Mouse (Mus musculus): ENCODE measurements around the gene Hist1h2ac. TPM values are rescaled to one million over a fixed set of nuclear protein-coding genes. Genes with fewer than 3 reads are reported as not detected.

Gene Hist1h2ac
- total and polyA plus RNA-seq, 3 experiments, result 0.14 to 114 (median 0.97) TPM

DNA sequence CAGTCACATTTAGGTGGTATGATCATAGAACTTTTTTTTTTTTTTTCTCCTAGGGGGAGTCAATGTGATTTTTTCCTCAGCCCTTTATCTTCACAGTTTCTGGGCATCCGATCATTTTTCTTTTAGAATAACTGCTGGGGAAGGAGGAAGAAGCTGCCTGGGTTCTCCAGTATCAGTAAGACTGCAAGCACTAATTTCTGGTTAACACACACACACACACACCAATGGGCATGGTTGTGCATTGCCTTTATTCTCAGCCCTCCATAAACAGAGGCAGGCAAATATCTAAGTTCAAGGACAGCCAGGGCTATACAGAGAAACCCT lies 1.2 kb downstream of the Hist1h2ac start:
- H3K4me3 ChIP-seq (replicated peaks in 1 of 3; ENCODE audit: low read depth in 2 of 3, low read length in 2 of 3, poor library complexity in 1 of 3), result peak overlapping the region in 1 of 3 experiments; percentile 35
- DNase-seq (ENCODE audit: extremely low read depth), result peak; percentile 38
- in situ Hi-C loops (cut with MboI; ENCODE audit: low pct_ligation_motif_present, low pct_unique_long_range_greater_than_20kb, low sequenced_read_pairs), result loop anchor here (10.0 kb wide), 1 partner anchor 48 kb away; no protein-coding TSS in a partner anchor

DNA sequence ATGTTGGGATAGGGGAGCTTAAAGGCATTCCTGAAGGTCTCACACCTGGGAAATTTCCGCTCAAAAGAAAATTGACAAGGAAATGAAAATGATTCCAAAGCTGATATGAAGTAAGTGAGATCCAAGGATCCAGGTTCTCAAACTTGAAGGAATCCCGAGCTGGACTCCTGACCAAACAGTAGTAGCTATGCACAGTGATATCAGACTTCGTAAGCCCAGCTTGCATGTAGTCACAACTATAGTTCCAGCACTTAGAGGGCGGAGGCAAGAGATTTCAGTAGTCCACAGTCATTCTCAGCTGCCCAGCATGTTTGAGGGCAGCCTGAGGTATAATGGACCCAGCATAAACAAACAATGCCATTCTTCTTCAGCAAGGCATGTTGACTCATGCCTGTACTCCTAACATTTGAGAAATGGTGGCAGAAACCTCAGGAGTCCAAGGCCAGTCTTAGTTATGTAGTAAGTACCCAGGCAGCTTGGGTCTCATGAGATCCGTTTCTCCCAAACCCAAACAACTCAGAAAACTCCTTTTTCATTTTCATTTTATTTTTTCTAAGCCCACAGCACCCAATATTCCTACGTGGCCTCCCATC lies 1.7 kb downstream of the Hist1h2ac start:
- no peak for DNase-seq (ENCODE audit: extremely low read depth)
- H3K9ac ChIP-seq (ENCODE audit: insufficient read depth, low read depth), result peak overlapping the region; percentile 84
- H3K27ac ChIP-seq (ENCODE audit: insufficient read depth, low read depth), result peak overlapping the region; percentile 16
- no peaks in the 10 kb centered on the region for H3K27me3 ChIP-seq (replicated peaks)
- H3K4me3 ChIP-seq (replicated peaks in 1 of 3; ENCODE audit: low read depth in 2 of 3, low read length in 2 of 3, poor library complexity in 1 of 3), result no peak overlapping the region
- TF ChIP-seq MAX (IDR thresholded peaks at IDR 0.05; ENCODE audit: low read length) (no peak), CTCF (conservative IDR thresholded peaks at IDR 0.05 in 1 of 2, IDR thresholded peaks at IDR 0.05 in 1 of 2; ENCODE audit: low read depth in 2 of 2, low read length in 2 of 2) (no peak), ZNF384 (IDR thresholded peaks at IDR 0.05; ENCODE audit: low read depth, low read length) (no peak), MYC (IDR thresholded peaks at IDR 0.05; ENCODE audit: low read depth, low read length) (no peak), USF1 (IDR thresholded peaks at IDR 0.05; ENCODE audit: low read depth, low read length) (no peak), JUN (IDR thresholded peaks at IDR 0.05; ENCODE audit: insufficient read depth, low read depth, low read length) (no peak), RAD21 (IDR thresholded peaks at IDR 0.05; ENCODE audit: low read depth, low read length) (no peak), CHD2 (IDR thresholded peaks at IDR 0.05; ENCODE audit: low read length) (no peak), USF2 (conservative IDR thresholded peaks at IDR 0.05; ENCODE audit: low read depth, low read length) (no peak)
- H3K9me3 ChIP-seq (replicated peaks; ENCODE audit: low read length), result no peaks in the 10 kb centered on the region
- H3K4me2 ChIP-seq (ENCODE audit: insufficient read depth, low read depth, poor library complexity, severe bottlenecking), result peak overlapping the region; percentile 75; the same call in 1 of the 2 replicates
- H3K4me1 ChIP-seq (ENCODE audit: control insufficient read depth in 1 of 2, insufficient read depth in 2 of 2), result peaks cover 4 to 20% of the 10 kb centered on the region in 2 experiments; a peak in 2 of 4 replicates
- H3K79me2 ChIP-seq (replicated peaks; ENCODE audit: control insufficient read depth, extremely low read depth, insufficient read depth, poor library complexity, severe bottlenecking), result no peaks in the 10 kb centered on the region
- dilution Hi-C loops (cut with MboI; ENCODE audit: extremely low pct_ligation_motif_present, extremely low pct_unique_long_range_greater_than_20kb, low sequenced_read_pairs), result no loop called here
- in situ Hi-C loops (cut with MboI; ENCODE audit: low pct_ligation_motif_present, low pct_unique_long_range_greater_than_20kb, low sequenced_read_pairs), result loop anchor here (10.0 kb wide), 1 partner anchor 47 kb away; no protein-coding TSS in a partner anchor
- no peaks in the 10 kb centered on the region for H3K36me3 ChIP-seq (replicated peaks in 1 of 2; ENCODE audit: control insufficient read depth in 1 of 2, insufficient read depth in 1 of 2, low read length in 1 of 2)

More for the DNA sequence above, 1.2 kb downstream of the Hist1h2ac start:
- H3K27me3 ChIP-seq (replicated peaks), result no peaks in the 10 kb centered on the region
- peak overlapping the region; percentile 75; the same call in 1 of the 2 replicates for H3K4me2 ChIP-seq (ENCODE audit: insufficient read depth, low read depth, poor library complexity, severe bottlenecking)
- H3K79me2 ChIP-seq (replicated peaks; ENCODE audit: control insufficient read depth, extremely low read depth, insufficient read depth, poor library complexity, severe bottlenecking), result no peaks in the 10 kb centered on the region
- TF ChIP-seq MYC (IDR thresholded peaks at IDR 0.05; ENCODE audit: low read depth, low read length) (no peak), ZNF384 (IDR thresholded peaks at IDR 0.05; ENCODE audit: low read depth, low read length) (peak; percentile 58; the same call in 1 of the 2 replicates)
- peak overlapping the region; percentile 84 for H3K9ac ChIP-seq (ENCODE audit: insufficient read depth, low read depth)
- no peaks in the 10 kb centered on the region for H3K9me3 ChIP-seq (replicated peaks; ENCODE audit: low read length)
- peak overlapping the region; percentile 83 for H3K27ac ChIP-seq (ENCODE audit: insufficient read depth, low read depth)
- H3K36me3 ChIP-seq (replicated peaks in 1 of 2; ENCODE audit: control insufficient read depth in 1 of 2, insufficient read depth in 1 of 2, low read length in 1 of 2), result no peaks in the 10 kb centered on the region
- dilution Hi-C loops (cut with MboI; ENCODE audit: extremely low pct_ligation_motif_present, extremely low pct_unique_long_range_greater_than_20kb, low sequenced_read_pairs), result no loop called here
- H3K4me1 ChIP-seq (ENCODE audit: control insufficient read depth in 1 of 2, insufficient read depth in 2 of 2), result peaks cover 4 to 23% of the 10 kb centered on the region in 2 experiments; a peak in 2 of 4 replicates

GRCm38 (mm10) chr13:23662536-23662935 lies 21.2 kb downstream of the Hist1h2ac start:
- dilution Hi-C loops (cut with MboI; ENCODE audit: extremely low pct_ligation_motif_present, extremely low pct_unique_long_range_greater_than_20kb, low sequenced_read_pairs) (no loop called here), in situ Hi-C loops (cut with MboI; ENCODE audit: low pct_ligation_motif_present, low pct_unique_long_range_greater_than_20kb, low sequenced_read_pairs) (no loop called here)
- Histone ChIP-seq H3K27ac (ENCODE audit: insufficient read depth, low read depth) (no peak overlapping the region), H3K4me3 (replicated peaks in 1 of 3; ENCODE audit: low read depth in 2 of 3, low read length in 2 of 3, poor library complexity in 1 of 3) (no peak overlapping the region), H3K4me2 (ENCODE audit: insufficient read depth, low read depth, poor library complexity, severe bottlenecking) (no peak overlapping the region), H3K4me1 (ENCODE audit: control insufficient read depth in 1 of 2, insufficient read depth in 2 of 2) (peaks cover 7 to 17% of the 10 kb centered on the region in 2 experiments), H3K9me3 (replicated peaks; ENCODE audit: low read length) (no peaks in the 10 kb centered on the region), H3K36me3 (replicated peaks in 1 of 2; ENCODE audit: control insufficient read depth in 1 of 2, insufficient read depth in 1 of 2, low read length in 1 of 2) (no peaks in the 10 kb centered on the region), H3K27me3 (replicated peaks) (no peaks in the 10 kb centered on the region), H3K79me2 (replicated peaks; ENCODE audit: control insufficient read depth, extremely low read depth, insufficient read depth, poor library complexity, severe bottlenecking) (no peaks in the 10 kb centered on the region), H3K9ac (ENCODE audit: insufficient read depth, low read depth) (no peak overlapping the region)
- DNase-seq (ENCODE audit: extremely low read depth), result no peak
- TF ChIP-seq E2F4 (IDR thresholded peaks at IDR 0.05; ENCODE audit: insufficient replicate concordance, low read depth, low read length), result no peak
- TF ChIP-seq JUN (IDR thresholded peaks at IDR 0.05; ENCODE audit: insufficient read depth, low read depth, low read length), result no peak
